Mouse (Mus musculus): Measurements from ENCODE around the gene Sac3d1. TPM values are rescaled to one million over a fixed set of nuclear protein-coding genes. Genes with fewer than 3 reads are reported as not detected.

Sac3d1 gene
- polyA plus RNA-seq, 1 experiment = 30.4 TPM

GRCm38 (mm10) chr19:6118677-6119185, 281 bp upstream of the Sac3d1 start:
- H3K36me3 ChIP-seq (ENCODE audit: control insufficient read depth, insufficient read depth, low read length) = peaks cover 17% of the 10 kb centered on the region
- H3K27me3 ChIP-seq (ENCODE audit: control insufficient read depth, insufficient read depth, low read length) = no peaks in the 10 kb centered on the region
- no peak for DNase-seq (ENCODE audit: low read depth in 1 of 2, low spot score in 2 of 2)
- H3K4me3 ChIP-seq (ENCODE audit: extremely low read depth, insufficient read depth, insufficient read length) = peak overlapping the region; percentile 87; the same call in 1 of the 2 replicates
- H3K27ac ChIP-seq (ENCODE audit: insufficient read depth, low read length) = no peak overlapping the region
- TF ChIP-seq CTCF (IDR thresholded peaks at IDR 0.05; ENCODE audit: extremely low read depth, insufficient read depth, insufficient read length, insufficient replicate concordance) (no peak), POLR2A (IDR thresholded peaks at IDR 0.05; ENCODE audit: low read depth, low read length) (no peak)
- 4% methylated on average over 8 of the region's 8 CpGs for whole genome bisulfite sequencing
- no peaks in the 10 kb centered on the region; the same call in 1 of the 2 replicates for H3K4me1 ChIP-seq (ENCODE audit: control insufficient read depth, insufficient read depth, insufficient read length)

GRCm38 (mm10) chr19:6117346-6117985, 984 bp downstream of the Sac3d1 start:
- Histone ChIP-seq H3K27ac (ENCODE audit: insufficient read depth, low read length) (peak overlapping the region; percentile 95), H3K27me3 (ENCODE audit: control insufficient read depth, insufficient read depth, low read length) (no peaks in the 10 kb centered on the region), H3K4me1 (ENCODE audit: control insufficient read depth, insufficient read depth, insufficient read length) (no peaks in the 10 kb centered on the region; the same call in 1 of the 2 replicates), H3K36me3 (ENCODE audit: control insufficient read depth, insufficient read depth, low read length) (peaks cover 17% of the 10 kb centered on the region), H3K4me3 (ENCODE audit: extremely low read depth, insufficient read depth, insufficient read length) (peak overlapping the region; percentile 87)
- WGBS = 3% methylated on average over 32 of the region's 32 CpGs
- no peak for TF ChIP-seq POLR2A (IDR thresholded peaks at IDR 0.05; ENCODE audit: low read depth, low read length)
- TF ChIP-seq CTCF (IDR thresholded peaks at IDR 0.05; ENCODE audit: extremely low read depth, insufficient read depth, insufficient read length, insufficient replicate concordance) = no peak
- DNase-seq (ENCODE audit: low read depth in 1 of 2, low spot score in 2 of 2) = no peak

- DNase-seq (ENCODE audit: low read depth in 1 of 2, low spot score in 2 of 2) = no peak
- H3K4me3 ChIP-seq (ENCODE audit: extremely low read depth, insufficient read depth, insufficient read length) = no peak overlapping the region
- TF ChIP-seq POLR2A (IDR thresholded peaks at IDR 0.05; ENCODE audit: low read depth, low read length) = no peak
- TF ChIP-seq CTCF (IDR thresholded peaks at IDR 0.05; ENCODE audit: extremely low read depth, insufficient read depth, insufficient read length, insufficient replicate concordance) = no peak
- no peak overlapping the region for H3K27ac ChIP-seq (ENCODE audit: insufficient read depth, low read length)
- H3K27me3 ChIP-seq (ENCODE audit: control insufficient read depth, insufficient read depth, low read length) = no peaks in the 10 kb centered on the region
- no peaks in the 10 kb centered on the region; the same call in 1 of the 2 replicates for H3K4me1 ChIP-seq (ENCODE audit: control insufficient read depth, insufficient read depth, insufficient read length)
- WGBS = 89% methylated on average over 15 of the region's 15 CpGs
- H3K36me3 ChIP-seq (ENCODE audit: control insufficient read depth, insufficient read depth, low read length) = peaks cover 12% of the 10 kb centered on the region; the same call in 1 of the 2 replicates
Measured at GRCm38 (mm10) chr19:6116113-6116850, 2.2 kb downstream of the Sac3d1 start.

GRCm38 (mm10) chr19:6113116-6113515, 5.3 kb downstream of the Sac3d1 start:
- Histone ChIP-seq H3K4me1 (ENCODE audit: control insufficient read depth, insufficient read depth, insufficient read length) (no peaks in the 10 kb centered on the region; the same call in 1 of the 2 replicates), H3K27me3 (ENCODE audit: control insufficient read depth, insufficient read depth, low read length) (no peaks in the 10 kb centered on the region), H3K4me3 (ENCODE audit: extremely low read depth, insufficient read depth, insufficient read length) (no peak overlapping the region), H3K36me3 (ENCODE audit: control insufficient read depth, insufficient read depth, low read length) (peaks cover 10% of the 10 kb centered on the region; the same call in 1 of the 2 replicates), H3K27ac (ENCODE audit: insufficient read depth, low read length) (no peak overlapping the region)
- DNase-seq (ENCODE audit: low read depth in 1 of 2, low spot score in 2 of 2) = no peak
- WGBS = 85% methylated on average over 6 of the region's 6 CpGs
- no peak for TF ChIP-seq POLR2A (IDR thresholded peaks at IDR 0.05; ENCODE audit: low read depth, low read length)
- TF ChIP-seq CTCF (IDR thresholded peaks at IDR 0.05; ENCODE audit: extremely low read depth, insufficient read depth, insufficient read length, insufficient replicate concordance) = no peak

GRCm38 (mm10) chr19:6105586-6105985, 12.9 kb downstream of the Sac3d1 start, which contains the start of gene Naaladl1:
Naaladl1 (plus strand) TSS chr19:6105782.
- no peak within 1 kb of the TSS for H3K4me3 ChIP-seq (ENCODE audit: extremely low read depth, insufficient read depth, insufficient read length)
- WGBS = 96% methylated on average over 7 of the region's 7 CpGs
- DNase-seq (ENCODE audit: low read depth in 1 of 2, low spot score in 2 of 2) = no peak
- H3K4me1 ChIP-seq (ENCODE audit: control insufficient read depth, insufficient read depth, insufficient read length) = no peaks in the 10 kb centered on the region
- H3K36me3 ChIP-seq (ENCODE audit: control insufficient read depth, insufficient read depth, low read length) = no peaks in the 10 kb centered on the region
- H3K27ac ChIP-seq (ENCODE audit: insufficient read depth, low read length) = no peak within 1 kb of the TSS
- TF ChIP-seq CTCF (IDR thresholded peaks at IDR 0.05; ENCODE audit: extremely low read depth, insufficient read depth, insufficient read length, insufficient replicate concordance) = no peak
- no peak for TF ChIP-seq POLR2A (IDR thresholded peaks at IDR 0.05; ENCODE audit: low read depth, low read length)
- no peaks in the 10 kb centered on the region for H3K27me3 ChIP-seq (ENCODE audit: control insufficient read depth, insufficient read depth, low read length)

- no peak for TF ChIP-seq CTCF (IDR thresholded peaks at IDR 0.05; ENCODE audit: extremely low read depth, insufficient read depth, insufficient read length, insufficient replicate concordance)
- TF ChIP-seq POLR2A (IDR thresholded peaks at IDR 0.05; ENCODE audit: low read depth, low read length) = no peak
- DNase-seq (ENCODE audit: low read depth in 1 of 2, low spot score in 2 of 2) = no peak
- H3K27me3 ChIP-seq (ENCODE audit: control insufficient read depth, insufficient read depth, low read length) = no peaks in the 10 kb centered on the region
- WGBS = 91% methylated on average over 4 of the region's 4 CpGs
- H3K27ac ChIP-seq (ENCODE audit: insufficient read depth, low read length) = no peak overlapping the region
- H3K4me3 ChIP-seq (ENCODE audit: extremely low read depth, insufficient read depth, insufficient read length) = no peak overlapping the region
- H3K36me3 ChIP-seq (ENCODE audit: control insufficient read depth, insufficient read depth, low read length) = no peaks in the 10 kb centered on the region
- H3K4me1 ChIP-seq (ENCODE audit: control insufficient read depth, insufficient read depth, insufficient read length) = no peaks in the 10 kb centered on the region
Measured at GRCm38 (mm10) chr19:6104476-6104875, 14.0 kb downstream of the Sac3d1 start.

Measured in spleen, adult 2 months (tissue).